Mouse (Mus musculus): ENCODE measurements around the gene Tmem270. TPM values are rescaled to one million over a fixed set of nuclear protein-coding genes. Genes with fewer than 3 reads are reported as not detected.

Tmem270 gene
- polyA plus RNA-seq, 1 experiment from 2014 or later = not detected

- H3K4me3 ChIP-seq (ENCODE audit: low read length) = no peak overlapping the region
- no peak overlapping the region for H3K9ac ChIP-seq (ENCODE audit: low read depth, low read length)
- 0 out of 2 replicates have a peak, but pooled peaks cover 3% of the 10 kb centered on the region for H3K4me1 ChIP-seq (ENCODE audit: control insufficient read depth, insufficient read depth, low read length)
- H3K27ac ChIP-seq (ENCODE audit: low read depth, low read length) = no peak overlapping the region
- H3K9me3 ChIP-seq (ENCODE audit: control insufficient read depth, low read length) = no peaks in the 10 kb centered on the region
- no peak overlapping the region for H3K4me2 ChIP-seq (replicated peaks; ENCODE audit: low read depth, low read length)
- ATAC-seq (ENCODE audit: low FRiP score, low TSS enrichment) = no peak
- no peaks in the 10 kb centered on the region for H3K27me3 ChIP-seq (ENCODE audit: control insufficient read depth, insufficient read depth, low read length)
- WGBS = 59% methylated on average over 17 of the region's 17 CpGs
- H3K36me3 ChIP-seq (ENCODE audit: control insufficient read depth, insufficient read depth, low read length) = no peaks in the 10 kb centered on the region
These were observed 8.9 kb downstream of the Tmem270 start for GRCm38 (mm10) chr5:134897596-134897995.

- Histone ChIP-seq H3K27me3 (ENCODE audit: control insufficient read depth, insufficient read depth, low read length) (no peaks in the 10 kb centered on the region), H3K4me3 (ENCODE audit: low read length) (no peak overlapping the region), H3K9ac (ENCODE audit: low read depth, low read length) (no peak overlapping the region), H3K4me1 (ENCODE audit: control insufficient read depth, insufficient read depth, low read length) (0 out of 2 replicates have a peak, but pooled peaks cover 3% of the 10 kb centered on the region), H3K27ac (ENCODE audit: low read depth, low read length) (no peak overlapping the region), H3K9me3 (ENCODE audit: control insufficient read depth, low read length) (no peaks in the 10 kb centered on the region), H3K36me3 (ENCODE audit: control insufficient read depth, insufficient read depth, low read length) (no peaks in the 10 kb centered on the region), H3K4me2 (replicated peaks; ENCODE audit: low read depth, low read length) (no peak overlapping the region)
- WGBS = 87% methylated on average over 8 of the region's 8 CpGs
- ATAC-seq (ENCODE audit: low FRiP score, low TSS enrichment) = no peak
These were observed 9.6 kb downstream of the Tmem270 start for GRCm38 (mm10) chr5:134896965-134897364.

GRCm38 (mm10) chr5:134895291-134895690, 11.2 kb downstream of the Tmem270 start:
- Histone ChIP-seq H3K4me3 (ENCODE audit: low read length) (no peak overlapping the region), H3K4me2 (replicated peaks; ENCODE audit: low read depth, low read length) (no peak overlapping the region), H3K27me3 (ENCODE audit: control insufficient read depth, insufficient read depth, low read length) (no peaks in the 10 kb centered on the region), H3K9ac (ENCODE audit: low read depth, low read length) (no peak overlapping the region), H3K9me3 (ENCODE audit: control insufficient read depth, low read length) (no peaks in the 10 kb centered on the region), H3K36me3 (ENCODE audit: control insufficient read depth, insufficient read depth, low read length) (no peaks in the 10 kb centered on the region), H3K27ac (ENCODE audit: low read depth, low read length) (no peak overlapping the region), H3K4me1 (ENCODE audit: control insufficient read depth, insufficient read depth, low read length) (0 out of 2 replicates have a peak, but pooled peaks cover 3% of the 10 kb centered on the region)
- ATAC-seq (ENCODE audit: low FRiP score, low TSS enrichment) = no peak
- WGBS = 46% methylated on average over 8 of the region's 8 CpGs

GRCm38 (mm10) chr5:134892717-134893116, 13.8 kb downstream of the Tmem270 start:
- 79% methylated on average over 5 of the region's 5 CpGs for WGBS
- no peaks in the 10 kb centered on the region for H3K9me3 ChIP-seq (ENCODE audit: control insufficient read depth, low read length)
- H3K36me3 ChIP-seq (ENCODE audit: control insufficient read depth, insufficient read depth, low read length) = no peaks in the 10 kb centered on the region
- no peak overlapping the region for H3K4me3 ChIP-seq (ENCODE audit: low read length)
- ATAC-seq (ENCODE audit: low FRiP score, low TSS enrichment) = no peak
- no peak overlapping the region for H3K27ac ChIP-seq (ENCODE audit: low read depth, low read length)
- no peak overlapping the region for H3K4me2 ChIP-seq (replicated peaks; ENCODE audit: low read depth, low read length)
- H3K9ac ChIP-seq (ENCODE audit: low read depth, low read length) = no peak overlapping the region
- H3K27me3 ChIP-seq (ENCODE audit: control insufficient read depth, insufficient read depth, low read length) = no peaks in the 10 kb centered on the region
- no peaks in the 10 kb centered on the region for H3K4me1 ChIP-seq (ENCODE audit: control insufficient read depth, insufficient read depth, low read length)

- ATAC-seq (ENCODE audit: low FRiP score, low TSS enrichment) = no peak
- no peak overlapping the region for H3K4me3 ChIP-seq (ENCODE audit: low read length)
- H3K4me1 ChIP-seq (ENCODE audit: control insufficient read depth, insufficient read depth, low read length) = no peaks in the 10 kb centered on the region
- no peak overlapping the region for H3K4me2 ChIP-seq (replicated peaks; ENCODE audit: low read depth, low read length)
- H3K36me3 ChIP-seq (ENCODE audit: control insufficient read depth, insufficient read depth, low read length) = no peaks in the 10 kb centered on the region
- no peaks in the 10 kb centered on the region for H3K27me3 ChIP-seq (ENCODE audit: control insufficient read depth, insufficient read depth, low read length)
- peak overlapping the region; percentile 20; the same call in 1 of the 2 replicates for H3K27ac ChIP-seq (ENCODE audit: low read depth, low read length)
- no peaks in the 10 kb centered on the region for H3K9me3 ChIP-seq (ENCODE audit: control insufficient read depth, low read length)
- WGBS = 79% methylated on average over 8 of the region's 8 CpGs
- H3K9ac ChIP-seq (ENCODE audit: low read depth, low read length) = no peak overlapping the region
These were observed 15.0 kb downstream of the Tmem270 start for GRCm38 (mm10) chr5:134891552-134891951.

GRCm38 (mm10) chr5:134890601-134891054, 15.9 kb downstream of the Tmem270 start:
- no peak for ATAC-seq (ENCODE audit: low FRiP score, low TSS enrichment)
- H3K4me3 ChIP-seq (ENCODE audit: low read length) = no peak overlapping the region
- no peak overlapping the region for H3K9ac ChIP-seq (ENCODE audit: low read depth, low read length)
- H3K36me3 ChIP-seq (ENCODE audit: control insufficient read depth, insufficient read depth, low read length) = no peaks in the 10 kb centered on the region
- 85% methylated on average over 6 of the region's 6 CpGs for WGBS
- no peaks in the 10 kb centered on the region for H3K4me1 ChIP-seq (ENCODE audit: control insufficient read depth, insufficient read depth, low read length)
- H3K4me2 ChIP-seq (replicated peaks; ENCODE audit: low read depth, low read length) = no peak overlapping the region
- H3K9me3 ChIP-seq (ENCODE audit: control insufficient read depth, low read length) = no peaks in the 10 kb centered on the region
- no peak overlapping the region for H3K27ac ChIP-seq (ENCODE audit: low read depth, low read length)
- no peaks in the 10 kb centered on the region for H3K27me3 ChIP-seq (ENCODE audit: control insufficient read depth, insufficient read depth, low read length)

- no peaks in the 10 kb centered on the region for H3K4me1 ChIP-seq (ENCODE audit: control insufficient read depth, insufficient read depth, low read length)
- no peak overlapping the region for H3K27ac ChIP-seq (ENCODE audit: low read depth, low read length)
- no peak overlapping the region for H3K9ac ChIP-seq (ENCODE audit: low read depth, low read length)
- WGBS = 86% methylated on average over 7 of the region's 7 CpGs
- no peaks in the 10 kb centered on the region for H3K36me3 ChIP-seq (ENCODE audit: control insufficient read depth, insufficient read depth, low read length)
- no peak overlapping the region for H3K4me3 ChIP-seq (ENCODE audit: low read length)
- no peaks in the 10 kb centered on the region for H3K27me3 ChIP-seq (ENCODE audit: control insufficient read depth, insufficient read depth, low read length)
- ATAC-seq (ENCODE audit: low FRiP score, low TSS enrichment) = no peak
- H3K9me3 ChIP-seq (ENCODE audit: control insufficient read depth, low read length) = no peaks in the 10 kb centered on the region
- H3K4me2 ChIP-seq (replicated peaks; ENCODE audit: low read depth, low read length) = no peak overlapping the region
These were observed 18.0 kb downstream of the Tmem270 start for GRCm38 (mm10) chr5:134888505-134888904.

GRCm38 (mm10) chr5:134887447-134888335, 18.8 kb downstream of the Tmem270 start:
- Histone ChIP-seq H3K9me3 (ENCODE audit: control insufficient read depth, low read length) (no peaks in the 10 kb centered on the region), H3K27ac (ENCODE audit: low read depth, low read length) (peak overlapping the region; percentile 61; the same call in 1 of the 2 replicates), H3K9ac (ENCODE audit: low read depth, low read length) (no peak overlapping the region), H3K4me3 (ENCODE audit: low read length) (no peak overlapping the region), H3K36me3 (ENCODE audit: control insufficient read depth, insufficient read depth, low read length) (no peaks in the 10 kb centered on the region), H3K27me3 (ENCODE audit: control insufficient read depth, insufficient read depth, low read length) (no peaks in the 10 kb centered on the region), H3K4me1 (ENCODE audit: control insufficient read depth, insufficient read depth, low read length) (no peaks in the 10 kb centered on the region), H3K4me2 (replicated peaks; ENCODE audit: low read depth, low read length) (no peak overlapping the region)
- 60% methylated on average over 18 of the region's 18 CpGs for WGBS
- ATAC-seq (ENCODE audit: low FRiP score, low TSS enrichment) = 0 out of 2 replicates have a peak, but pooled peaks have one; percentile 19

- Histone ChIP-seq H3K9me3 (ENCODE audit: control insufficient read depth, low read length) (no peaks in the 10 kb centered on the region), H3K27ac (ENCODE audit: low read depth, low read length) (no peak overlapping the region), H3K4me3 (ENCODE audit: low read length) (no peak overlapping the region), H3K36me3 (ENCODE audit: control insufficient read depth, insufficient read depth, low read length) (no peaks in the 10 kb centered on the region), H3K9ac (ENCODE audit: low read depth, low read length) (no peak overlapping the region), H3K4me2 (replicated peaks; ENCODE audit: low read depth, low read length) (no peak overlapping the region), H3K27me3 (ENCODE audit: control insufficient read depth, insufficient read depth, low read length) (no peaks in the 10 kb centered on the region), H3K4me1 (ENCODE audit: control insufficient read depth, insufficient read depth, low read length) (no peaks in the 10 kb centered on the region)
- WGBS = 71% methylated on average over 3 of the region's 3 CpGs
- no peak for ATAC-seq (ENCODE audit: low FRiP score, low TSS enrichment)
These were observed 23.5 kb downstream of the Tmem270 start for GRCm38 (mm10) chr5:134883077-134883476.
